Mouse (Mus musculus): ENCODE measurements at regions not wholly inside any gene's neighbourhood (a gene's known extent, or its start where the extent isn't known, plus 50 kb on each side); places are given as distances from the start of the nearest gene placed in this dataset.
A peak's percentile ranks its signal among the peaks of the same experiment; 100 is the strongest.
"Not testable (repeated sequence)": the region's sequence is repeated elsewhere in the genome, so short reads cannot be mapped to it uniquely, and the experiment has no call there.

DNA sequence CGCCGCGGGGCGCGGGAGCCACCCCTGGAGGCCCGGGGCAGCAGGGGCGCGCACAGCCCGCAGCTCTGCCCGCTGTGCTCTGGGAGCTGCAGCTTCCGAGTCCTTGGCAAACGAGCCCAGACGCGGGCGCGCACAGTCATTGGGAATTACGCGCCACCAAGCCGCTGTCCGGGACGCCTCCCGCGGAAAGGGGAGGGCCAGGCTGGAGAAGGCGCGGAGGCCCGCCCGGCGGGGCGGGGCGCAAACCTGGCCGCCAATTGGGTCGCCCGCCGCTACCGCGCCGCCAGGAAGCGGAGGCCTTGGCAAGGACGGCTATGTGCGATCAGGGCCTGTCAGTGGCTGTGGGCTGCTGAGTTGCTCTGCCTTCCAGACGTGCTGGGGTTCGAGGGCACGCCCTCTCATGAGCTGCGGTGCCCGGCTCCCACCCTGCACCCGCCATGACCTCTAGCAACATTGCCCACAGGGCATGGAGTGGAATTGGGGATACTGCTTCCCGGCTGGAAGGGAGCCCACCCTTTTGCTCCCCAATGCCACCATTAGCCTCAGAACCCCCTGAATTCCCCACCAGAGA is 739.1 kb upstream of the Ywhaq start:
- peak; percentile 1 to 15 for DNase-seq

GRCm38 (mm10) chr12:22155341-22155740 is 737.9 kb upstream of the Ywhaq start:
- DNase-seq: not testable (repeated sequence)
